Mouse (Mus musculus): ENCODE measurements at regions not wholly inside any gene's neighbourhood (a gene's known extent, or its start where the extent isn't known, plus 50 kb on each side); places are given as distances from the start of the nearest gene placed in this dataset.

DNA sequence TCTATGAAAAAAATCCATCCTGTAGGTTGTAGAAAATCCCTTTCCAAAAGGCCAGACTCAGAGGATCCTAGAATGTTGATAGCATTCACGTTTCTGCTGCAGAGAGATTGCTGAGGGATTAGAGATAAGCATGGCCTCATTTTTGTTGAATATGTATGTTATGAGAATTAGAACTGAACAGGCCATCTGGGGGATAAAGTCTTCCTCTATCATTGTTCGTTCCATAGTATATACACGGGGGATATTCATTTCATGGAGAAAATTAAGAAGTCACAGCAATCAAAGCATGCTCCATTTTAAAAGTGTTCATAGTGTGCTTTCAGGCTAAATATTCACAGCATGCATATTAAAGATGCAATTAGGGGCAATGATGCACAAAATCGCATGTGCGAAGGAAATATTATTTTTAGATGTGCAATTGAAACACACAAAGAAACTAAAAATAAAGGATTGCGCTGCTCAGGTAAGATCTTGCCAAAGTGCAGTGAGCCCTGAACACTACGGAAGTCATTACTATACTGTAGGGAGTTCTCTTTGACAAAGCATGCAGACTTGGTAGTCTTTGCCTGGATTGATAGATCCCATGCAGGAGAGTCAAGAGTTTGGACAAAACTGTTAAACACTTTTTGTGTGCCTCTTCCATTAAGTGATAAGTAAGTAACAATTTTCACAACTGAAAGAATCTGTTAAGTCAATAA lies 511.5 kb downstream of the Phf3 start:
- Histone ChIP-seq H3K4me3 (no peak overlapping the region), H3K27ac (no peak overlapping the region)
- DNase-seq (ENCODE audit: low spot score in 2 of 2): no peak
- no peak for TF ChIP-seq CTCF (conservative IDR thresholded peaks at IDR 0.05)

- TF ChIP-seq CTCF (conservative IDR thresholded peaks at IDR 0.05): no peak
- Histone ChIP-seq H3K4me3 (no peak overlapping the region), H3K27ac (no peak overlapping the region)
- DNase-seq (ENCODE audit: low spot score in 2 of 2): no peak
Measured at GRCm38 (mm10) chr1:30320657-30321262, 553.0 kb downstream of the Phf3 start.

GRCm38 (mm10) chr1:30318195-30318594 lies 555.5 kb downstream of the Phf3 start:
- no peak overlapping the region for H3K4me3 ChIP-seq
- TF ChIP-seq CTCF (conservative IDR thresholded peaks at IDR 0.05): no peak
- no peak for DNase-seq (ENCODE audit: low spot score in 2 of 2)
- H3K27ac ChIP-seq: no peak overlapping the region

DNA sequence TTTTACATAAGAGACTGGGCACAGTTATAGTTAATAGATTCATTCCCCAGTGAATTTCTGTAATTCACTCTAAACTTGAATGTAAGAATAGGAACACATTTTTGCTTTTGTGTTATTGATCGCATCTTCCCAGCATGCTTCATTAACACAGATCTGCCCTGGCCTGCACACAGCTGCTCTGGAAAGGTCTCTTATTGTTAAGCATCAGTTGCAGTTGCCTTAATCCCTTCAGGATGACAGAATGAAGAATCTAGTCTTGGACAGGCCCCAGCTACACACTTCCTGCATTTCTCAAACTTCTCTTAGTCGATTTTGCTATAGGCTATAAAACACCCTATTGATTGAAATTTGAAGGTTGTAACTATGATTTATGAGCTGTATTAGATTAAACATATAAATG lies 584.6 kb downstream of the Phf3 start:
- no peak for TF ChIP-seq CTCF (conservative IDR thresholded peaks at IDR 0.05)
- no peak overlapping the region for H3K4me3 ChIP-seq
- H3K27ac ChIP-seq: no peak overlapping the region

GRCm38 (mm10) chr1:30262418-30262817 lies 611.3 kb downstream of the Phf3 start:
- no peak overlapping the region for H3K4me3 ChIP-seq
- TF ChIP-seq CTCF (conservative IDR thresholded peaks at IDR 0.05): no peak
- DNase-seq (ENCODE audit: low spot score in 2 of 2): peak in 1 of 2 experiments; percentile 1
- no peak overlapping the region for H3K27ac ChIP-seq

More for the DNA sequence above, 584.6 kb downstream of the Phf3 start:
- DNase-seq (ENCODE audit: low spot score in 2 of 2): no peak

DNA sequence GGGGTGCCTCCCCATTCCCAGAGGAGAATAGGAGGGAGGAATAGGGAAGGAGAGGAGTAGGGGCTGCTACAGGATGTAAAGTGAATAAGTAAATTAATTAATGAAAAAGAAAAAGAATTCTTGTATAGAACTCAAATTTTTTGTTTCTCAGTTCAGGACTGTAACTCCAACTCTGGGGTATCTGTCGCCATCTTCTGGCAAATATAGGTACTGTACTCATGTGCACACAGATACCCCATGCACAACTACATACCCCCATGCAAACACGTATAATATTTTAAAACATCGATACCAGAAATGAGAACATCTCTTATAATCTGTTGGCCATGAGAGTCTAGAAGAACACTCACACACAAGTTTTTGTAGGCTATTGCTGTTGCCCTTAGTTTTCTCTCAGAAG lies 614.2 kb downstream of the Phf3 start:
- no peak for DNase-seq (ENCODE audit: low spot score in 2 of 2)
- TF ChIP-seq CTCF (conservative IDR thresholded peaks at IDR 0.05): peak; percentile 72
- H3K4me3 ChIP-seq: no peak overlapping the region

GRCm38 (mm10) chr1:30216764-30217348 lies 656.9 kb downstream of the Phf3 start:
- Histone ChIP-seq H3K27ac (no peak overlapping the region), H3K4me3 (no peak overlapping the region)
- no peak for DNase-seq (ENCODE audit: low spot score in 2 of 2)
- no peak for TF ChIP-seq CTCF (conservative IDR thresholded peaks at IDR 0.05)

More for the DNA sequence above, 614.2 kb downstream of the Phf3 start:
- no peak overlapping the region for H3K27ac ChIP-seq

DNA sequence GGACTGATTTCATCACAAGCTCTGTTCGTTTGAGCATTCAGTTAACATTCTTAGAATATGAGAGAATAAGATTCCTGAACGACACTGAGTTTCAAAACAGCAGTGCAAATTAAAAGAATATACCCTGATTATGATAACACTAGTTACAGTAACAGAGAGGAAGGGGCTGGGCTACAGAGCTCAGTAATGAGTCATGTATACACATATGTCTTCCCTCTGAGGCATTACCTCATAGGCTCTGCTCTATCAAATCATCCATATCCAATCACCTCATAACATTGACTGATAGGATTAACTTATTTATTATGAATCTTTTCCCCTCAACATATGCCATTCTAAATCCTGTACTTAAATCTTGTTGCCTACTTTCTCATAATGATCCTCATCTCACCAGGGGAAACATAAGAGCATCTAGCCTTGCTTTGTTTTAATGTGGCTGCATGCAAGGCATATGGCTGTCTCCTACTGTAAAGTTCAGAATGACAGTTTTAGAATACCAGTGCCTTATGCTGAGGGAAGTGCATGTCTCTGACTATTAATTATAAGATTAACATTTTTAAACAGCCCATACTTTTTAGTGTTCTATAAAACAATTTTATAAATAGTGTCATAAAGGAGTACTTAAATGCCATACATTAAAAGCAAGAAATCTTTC lies 669.0 kb downstream of the Phf3 start:
- no peak for TF ChIP-seq CTCF (conservative IDR thresholded peaks at IDR 0.05)
- Histone ChIP-seq H3K4me3 (no peak overlapping the region), H3K27ac (peak overlapping the region; percentile 46; the same call in 1 of the 2 replicates)
- no peak for DNase-seq (ENCODE audit: low spot score in 2 of 2)

DNA sequence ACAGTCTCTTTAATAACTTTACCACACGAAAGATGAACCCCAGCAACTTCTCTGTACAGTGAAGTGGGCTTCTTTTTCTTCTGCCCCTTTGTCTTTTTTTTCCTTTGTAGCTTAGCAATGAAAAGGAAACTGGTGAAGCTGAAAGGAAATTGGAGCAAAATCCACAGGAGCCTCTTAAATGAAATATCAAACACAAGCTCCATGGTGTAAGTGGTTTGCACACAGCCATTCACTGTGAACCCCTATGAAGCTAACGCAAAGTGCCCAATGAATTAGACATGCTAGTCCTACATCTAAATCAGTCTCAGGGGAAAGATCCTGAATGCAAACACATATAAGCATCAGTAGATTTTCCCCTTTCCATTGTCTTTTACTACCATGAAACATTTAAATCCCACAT lies 697.5 kb downstream of the Phf3 start:
- H3K4me3 ChIP-seq: no peak overlapping the region

DNA sequence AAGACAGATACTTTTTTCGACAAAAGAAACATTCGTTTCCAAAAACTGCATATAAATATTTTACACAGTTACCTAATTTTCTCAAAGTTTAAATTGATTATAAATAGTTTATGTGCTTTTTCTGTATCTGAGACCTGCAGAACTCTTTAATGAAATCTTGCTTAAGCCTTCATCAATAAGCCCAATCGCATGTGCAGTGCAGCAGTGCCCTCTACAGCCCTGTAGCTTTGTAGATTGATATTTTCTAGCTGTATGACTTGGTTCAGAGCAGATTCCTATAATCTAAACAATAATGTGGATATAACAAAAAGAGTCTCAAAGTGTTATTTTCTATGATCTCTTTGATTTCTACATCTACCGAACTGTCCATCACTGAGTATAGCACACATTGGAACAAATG lies 728.7 kb downstream of the Phf3 start:
- no peak overlapping the region for H3K4me3 ChIP-seq
- no peak overlapping the region for H3K27ac ChIP-seq
- DNase-seq (ENCODE audit: low spot score in 2 of 2): peak; percentile 59 to 61
- TF ChIP-seq CTCF (conservative IDR thresholded peaks at IDR 0.05): peak; percentile 88

More for the DNA sequence above, 697.5 kb downstream of the Phf3 start:
- H3K27ac ChIP-seq: no peak overlapping the region
- TF ChIP-seq CTCF (conservative IDR thresholded peaks at IDR 0.05): no peak
- DNase-seq (ENCODE audit: low spot score in 2 of 2): no peak

GRCm38 (mm10) chr1:30114186-30114585 lies 759.5 kb downstream of the Phf3 start:
- DNase-seq (ENCODE audit: low spot score in 2 of 2): no peak
- no peak overlapping the region for H3K4me3 ChIP-seq
- TF ChIP-seq CTCF (conservative IDR thresholded peaks at IDR 0.05): no peak
- H3K27ac ChIP-seq: no peak overlapping the region

Small RNA genes in the stretch of these regions (microRNA-seq; reads per million reads assigned to microRNA genes)
- gene Gm27430: 0 reads per million in 2 experiments
